Mouse (Mus musculus): ENCODE data around the gene Olfr1392. TPM values are rescaled to one million over a fixed set of nuclear protein-coding genes. Genes with fewer than 3 reads are reported as not detected.

The Olfr1392 gene
- total RNA-seq, 2 experiments from 2014 or later, result not detected

GRCm38 (mm10) chr11:49259829-49260228 lies 25.3 kb upstream of the Olfr1392 start:
- no peak for DNase-seq
- no peak overlapping the region for H3K4me3 ChIP-seq
- intact Hi-C loops (cut with DNase I), result no loop called here

GRCm38 (mm10) chr11:49260598-49261312 lies 24.3 kb upstream of the Olfr1392 start:
- no peak for TF ChIP-seq CTCF (IDR thresholded peaks at IDR 0.05)
- peak; percentile 54 for DNase-seq
- H3K4me3 ChIP-seq, result no peak overlapping the region
- intact Hi-C loops (cut with DNase I), result no loop called here
- peak overlapping the region; percentile 6; the same call in 1 of the 2 replicates for H3K27ac ChIP-seq

More at GRCm38 (mm10) chr11:49259829-49260228, 25.3 kb upstream of the Olfr1392 start:
- H3K27ac ChIP-seq, result no peak overlapping the region
- no peak for TF ChIP-seq CTCF (IDR thresholded peaks at IDR 0.05)

- TF ChIP-seq CTCF (IDR thresholded peaks at IDR 0.05), result no peak
- intact Hi-C loops (cut with DNase I), result no loop called here
- Histone ChIP-seq H3K4me3 (no peak overlapping the region), H3K27ac (no peak overlapping the region; the same call in 1 of the 2 replicates)
- DNase-seq, result no peak
Measured at GRCm38 (mm10) chr11:49261313-49261855, 23.7 kb upstream of the Olfr1392 start.

GRCm38 (mm10) chr11:49262286-49262685 lies 22.8 kb upstream of the Olfr1392 start:
- Histone ChIP-seq H3K4me3 (no peak overlapping the region), H3K27ac (peak overlapping the region; percentile 63)
- intact Hi-C loops (cut with DNase I), result no loop called here
- no peak for DNase-seq
- TF ChIP-seq CTCF (IDR thresholded peaks at IDR 0.05), result no peak

- Histone ChIP-seq H3K27ac (peak overlapping the region; percentile 63), H3K4me3 (no peak overlapping the region)
- DNase-seq, result no peak
- intact Hi-C loops (cut with DNase I), result no loop called here
- no peak for TF ChIP-seq CTCF (IDR thresholded peaks at IDR 0.05)
Measured at GRCm38 (mm10) chr11:49263149-49263548, 21.9 kb upstream of the Olfr1392 start.

- peak overlapping the region; percentile 46 for H3K27ac ChIP-seq
- intact Hi-C loops (cut with DNase I), result no loop called here
- no peak for TF ChIP-seq CTCF (IDR thresholded peaks at IDR 0.05)
- H3K4me3 ChIP-seq, result no peak overlapping the region
- no peak for DNase-seq
Measured at GRCm38 (mm10) chr11:49264081-49264480, 21.0 kb upstream of the Olfr1392 start.

GRCm38 (mm10) chr11:49264622-49265021 lies 20.5 kb upstream of the Olfr1392 start:
- DNase-seq, result no peak
- intact Hi-C loops (cut with DNase I), result no loop called here
- no peak overlapping the region for H3K4me3 ChIP-seq
- no peak for TF ChIP-seq CTCF (IDR thresholded peaks at IDR 0.05)
- peak overlapping the region; percentile 35; the same call in 1 of the 2 replicates for H3K27ac ChIP-seq

GRCm38 (mm10) chr11:49265101-49265500 lies 20.0 kb upstream of the Olfr1392 start:
- Histone ChIP-seq H3K27ac (no peak overlapping the region), H3K4me3 (no peak overlapping the region)
- TF ChIP-seq CTCF (IDR thresholded peaks at IDR 0.05), result no peak
- DNase-seq, result no peak
- intact Hi-C loops (cut with DNase I), result no loop called here

GRCm38 (mm10) chr11:49266671-49267070 lies 18.4 kb upstream of the Olfr1392 start:
- no peak for TF ChIP-seq CTCF (IDR thresholded peaks at IDR 0.05)
- intact Hi-C loops (cut with DNase I), result no loop called here
- H3K27ac ChIP-seq, result no peak overlapping the region
- no peak overlapping the region for H3K4me3 ChIP-seq
- no peak for DNase-seq

GRCm38 (mm10) chr11:49267316-49267715 lies 17.8 kb upstream of the Olfr1392 start:
- DNase-seq, result no peak
- H3K27ac ChIP-seq, result no peak overlapping the region
- TF ChIP-seq CTCF (IDR thresholded peaks at IDR 0.05), result no peak
- intact Hi-C loops (cut with DNase I), result no loop called here
- H3K4me3 ChIP-seq, result no peak overlapping the region

- H3K4me3 ChIP-seq, result no peak overlapping the region
- DNase-seq, result no peak
- H3K27ac ChIP-seq, result no peak overlapping the region
- intact Hi-C loops (cut with DNase I), result no loop called here
- no peak for TF ChIP-seq CTCF (IDR thresholded peaks at IDR 0.05)
Measured at GRCm38 (mm10) chr11:49267970-49268579, 17.0 kb upstream of the Olfr1392 start.

GRCm38 (mm10) chr11:49269761-49270160 lies 15.3 kb upstream of the Olfr1392 start:
- Histone ChIP-seq H3K4me3 (no peak overlapping the region), H3K27ac (no peak overlapping the region)
- DNase-seq, result no peak
- intact Hi-C loops (cut with DNase I), result no loop called here
- TF ChIP-seq CTCF (IDR thresholded peaks at IDR 0.05), result no peak

GRCm38 (mm10) chr11:49270368-49270767 lies 14.7 kb upstream of the Olfr1392 start:
- intact Hi-C loops (cut with DNase I), result no loop called here
- Histone ChIP-seq H3K27ac (no peak overlapping the region), H3K4me3 (no peak overlapping the region)
- DNase-seq, result no peak
- TF ChIP-seq CTCF (IDR thresholded peaks at IDR 0.05), result no peak
